Mouse (Mus musculus): ENCODE measurements around the gene Lce1f. TPM values are rescaled to one million over a fixed set of nuclear protein-coding genes. Genes with fewer than 3 reads are reported as not detected.
"Not testable (repeated sequence)": the region's sequence is repeated elsewhere in the genome, so short reads cannot be mapped to it uniquely, and the experiment has no call there.

Gene Lce1f
- not detected in 2 replicates for polyA plus RNA-seq (2012; ENCODE audit: insufficient read depth, low replicate concordance)

DNA sequence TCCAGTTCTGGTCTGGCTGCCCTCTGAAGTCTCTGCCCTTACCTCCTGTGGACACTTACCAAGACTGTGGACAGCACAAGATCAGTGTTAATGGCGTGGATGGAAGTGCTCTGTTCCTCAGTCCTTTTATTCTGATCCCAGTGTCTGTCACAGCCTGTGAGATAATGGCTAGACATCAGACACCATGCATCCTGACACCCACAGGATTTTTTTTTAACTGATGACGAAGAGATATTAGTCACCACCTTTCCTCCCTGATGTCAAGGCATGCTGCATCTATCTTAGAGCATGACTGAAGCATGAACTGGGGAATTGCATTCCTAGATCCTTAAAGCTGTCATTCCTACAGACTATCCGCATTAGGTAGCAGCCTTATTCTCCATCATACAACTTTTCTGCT lies at the start of gene Lce1f:
Gene Lce1f (minus strand): TSS at position 101 of the 400 bp plus-strand sequence.
- no peak within 1 kb of the TSS for H3K4me3 ChIP-seq (replicated peaks)
- no peaks in the 10 kb centered on the region for H3K27me3 ChIP-seq (replicated peaks)
- no peak for TF ChIP-seq GATA1 (IDR thresholded peaks at IDR 0.05; ENCODE audit: borderline replicate concordance, low read length)
- TF ChIP-seq FLI1 (IDR thresholded peaks at IDR 0.05; ENCODE audit: low read length): no peak
- no peaks in the 10 kb centered on the region for H3K36me3 ChIP-seq (replicated peaks; ENCODE audit: low read length)
- H3K4me1 ChIP-seq: no peaks in the 10 kb centered on the region
- H3K9me3 ChIP-seq: no peaks in the 10 kb centered on the region

DNA sequence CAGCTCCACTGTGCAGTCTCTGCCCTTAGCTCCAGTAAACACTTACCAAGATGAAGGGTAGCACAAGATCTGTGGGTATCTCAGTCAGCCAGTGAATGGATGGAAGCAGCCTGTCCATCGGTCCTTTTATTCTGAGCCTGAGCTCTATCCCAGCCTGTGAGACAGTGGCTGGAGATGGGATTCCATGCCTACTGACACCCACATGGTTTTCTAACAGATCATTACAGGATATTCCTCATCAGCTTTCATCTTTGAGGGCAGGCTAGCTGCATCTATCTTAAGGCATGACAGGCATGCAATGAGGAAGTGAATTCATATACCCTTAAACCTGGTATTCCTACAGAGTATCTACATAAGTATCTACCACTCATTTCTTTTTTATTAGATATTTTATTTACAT lies 44.8 kb upstream of the Lce1f start, which contains the start of gene Lce1h:
Gene Lce1h (minus strand): TSS at position 101 of the 400 bp plus-strand sequence.
- TF ChIP-seq GATA1 (IDR thresholded peaks at IDR 0.05; ENCODE audit: borderline replicate concordance, low read length) (no peak), FLI1 (IDR thresholded peaks at IDR 0.05; ENCODE audit: low read length) (no peak)
- H3K9me3 ChIP-seq: no peaks in the 10 kb centered on the region
- no peak within 1 kb of the TSS for H3K4me3 ChIP-seq (replicated peaks)
- H3K36me3 ChIP-seq (replicated peaks; ENCODE audit: low read length): no peaks in the 10 kb centered on the region
- no peaks in the 10 kb centered on the region for H3K4me1 ChIP-seq
- H3K27me3 ChIP-seq (replicated peaks): no peaks in the 10 kb centered on the region

DNA sequence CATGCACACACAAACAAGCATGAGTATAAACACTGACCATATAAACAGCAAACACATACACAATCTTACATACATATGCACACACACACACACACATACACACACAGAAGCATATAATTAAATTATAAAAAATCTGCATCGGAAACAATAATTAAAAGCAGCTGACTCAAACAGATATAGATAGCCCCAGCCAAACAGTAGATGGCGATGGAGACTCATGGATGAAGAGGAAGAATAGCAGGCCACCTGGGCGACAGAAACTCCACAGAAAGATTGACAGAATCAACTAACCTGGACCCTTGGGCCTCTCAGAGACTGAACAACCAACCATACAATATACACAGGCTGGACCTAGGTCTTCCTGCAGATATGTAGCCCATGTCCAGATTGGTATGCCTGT lies 33.0 kb upstream of the Lce1f start:
- TF ChIP-seq FLI1 (IDR thresholded peaks at IDR 0.05; ENCODE audit: low read length) (no peak), GATA1 (IDR thresholded peaks at IDR 0.05; ENCODE audit: borderline replicate concordance, low read length) (no peak)
- Histone ChIP-seq H3K9me3 (no peaks in the 10 kb centered on the region), H3K4me3 (replicated peaks) (no peak overlapping the region), H3K4me1 (no peaks in the 10 kb centered on the region), H3K27me3 (replicated peaks) (no peaks in the 10 kb centered on the region), H3K36me3 (replicated peaks; ENCODE audit: low read length) (no peaks in the 10 kb centered on the region)

DNA sequence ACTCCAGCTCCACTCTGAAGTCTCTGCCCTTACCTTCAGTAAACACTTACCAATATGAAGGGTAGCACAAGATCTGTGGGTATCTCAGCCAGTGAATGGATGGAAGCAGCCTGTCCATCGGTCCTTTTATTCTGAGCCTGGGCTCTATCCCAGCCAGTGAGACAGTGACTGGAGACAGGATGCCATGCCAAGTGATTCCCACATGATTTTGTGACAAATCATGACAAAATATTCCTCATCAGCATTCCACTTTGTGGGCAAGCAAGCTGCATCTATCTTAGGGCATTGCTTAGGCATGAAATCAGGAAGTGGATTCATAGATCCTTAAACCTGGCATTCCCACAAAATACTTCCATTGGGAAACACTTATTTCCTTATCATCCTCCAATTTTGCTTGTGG lies 32.1 kb upstream of the Lce1f start, which contains the start of gene Lce1g:
Gene Lce1g (minus strand): TSS at position 101 of the 400 bp plus-strand sequence.
- Histone ChIP-seq H3K36me3 (replicated peaks; ENCODE audit: low read length) (no peaks in the 10 kb centered on the region), H3K27me3 (replicated peaks) (no peaks in the 10 kb centered on the region), H3K4me1 (no peaks in the 10 kb centered on the region), H3K4me3 (replicated peaks) (no peak within 1 kb of the TSS), H3K9me3 (no peaks in the 10 kb centered on the region)
- TF ChIP-seq GATA1 (IDR thresholded peaks at IDR 0.05; ENCODE audit: borderline replicate concordance, low read length) (no peak), FLI1 (IDR thresholded peaks at IDR 0.05; ENCODE audit: low read length) (no peak)

DNA sequence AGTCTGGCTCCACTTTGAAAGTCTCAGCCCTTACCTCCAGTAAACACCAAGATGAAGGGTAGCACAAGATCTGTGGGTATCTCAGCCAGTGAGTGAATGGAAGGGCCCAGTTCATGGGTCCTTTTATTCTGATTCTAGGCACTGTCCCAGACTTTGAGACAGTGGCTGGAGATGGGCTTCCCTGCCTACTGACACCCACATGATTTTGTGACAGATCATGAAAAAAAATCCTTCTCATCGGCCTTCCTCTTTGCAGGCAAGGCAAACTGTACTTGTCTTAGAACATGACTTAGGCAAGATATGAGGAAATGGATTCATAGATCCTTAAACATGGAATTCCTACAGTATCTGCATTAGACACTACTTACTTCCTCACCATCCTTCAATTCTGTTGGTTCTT lies 18.8 kb upstream of the Lce1f start, which contains the start of gene Gm38119:
Gene Gm38119 (minus strand): TSS at position 101 of the 400 bp plus-strand sequence.
- H3K36me3 ChIP-seq (replicated peaks; ENCODE audit: low read length): no peaks in the 10 kb centered on the region
- H3K4me3 ChIP-seq (replicated peaks): no peak within 1 kb of the TSS
- H3K4me1 ChIP-seq: no peaks in the 10 kb centered on the region
- TF ChIP-seq FLI1 (IDR thresholded peaks at IDR 0.05; ENCODE audit: low read length): no peak
- H3K27me3 ChIP-seq (replicated peaks): no peaks in the 10 kb centered on the region
- H3K9me3 ChIP-seq: no peaks in the 10 kb centered on the region

DNA sequence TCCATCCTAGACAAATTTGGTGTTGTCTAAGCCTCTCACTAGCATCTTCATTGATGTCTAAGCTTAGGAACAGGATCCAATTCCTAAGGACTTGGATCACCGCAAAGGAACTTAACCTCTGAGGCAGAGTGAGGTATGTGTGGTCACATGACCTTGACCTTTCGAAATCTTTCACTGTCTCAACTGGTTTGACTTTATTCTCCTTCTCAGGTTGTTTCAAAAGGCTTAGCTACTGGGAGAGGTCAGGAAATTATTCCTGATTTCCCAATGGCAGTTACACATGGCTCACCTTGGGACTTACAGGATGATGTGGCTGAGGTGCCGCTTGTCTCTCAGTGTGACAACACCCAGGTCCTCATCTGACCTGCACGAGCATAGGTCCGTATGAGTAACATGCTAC lies 2.5 kb upstream of the Lce1f start:
- Histone ChIP-seq H3K4me1 (no peaks in the 10 kb centered on the region), H3K27me3 (replicated peaks) (no peaks in the 10 kb centered on the region), H3K36me3 (replicated peaks; ENCODE audit: low read length) (no peaks in the 10 kb centered on the region), H3K9me3 (no peaks in the 10 kb centered on the region), H3K4me3 (replicated peaks) (no peak overlapping the region)
- no peak for TF ChIP-seq FLI1 (IDR thresholded peaks at IDR 0.05; ENCODE audit: low read length)
- TF ChIP-seq GATA1 (IDR thresholded peaks at IDR 0.05; ENCODE audit: borderline replicate concordance, low read length): no peak

DNA sequence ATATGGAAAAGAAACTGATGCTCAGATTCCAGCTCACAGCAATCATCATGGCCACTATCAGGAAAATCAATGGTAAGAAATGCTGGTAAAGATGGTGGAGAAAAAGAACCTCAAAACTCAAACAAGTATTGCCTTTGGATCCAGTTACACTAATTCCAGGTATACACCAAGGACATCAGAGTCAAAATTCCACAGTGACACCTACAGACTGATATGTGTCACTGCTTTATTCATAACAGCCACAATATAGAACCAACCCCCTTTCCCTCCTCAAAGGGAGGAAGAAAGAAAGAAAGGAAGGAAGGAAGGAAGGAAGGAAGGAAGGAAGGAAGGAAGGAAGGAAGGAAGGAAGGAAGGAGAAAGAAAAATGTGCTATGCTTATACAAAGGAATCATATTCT lies 5.0 kb downstream of the Lce1f start:
- Histone ChIP-seq H3K4me1 (no peaks in the 10 kb centered on the region), H3K9me3 (no peaks in the 10 kb centered on the region), H3K27me3 (replicated peaks) (no peaks in the 10 kb centered on the region), H3K36me3 (replicated peaks; ENCODE audit: low read length) (no peaks in the 10 kb centered on the region), H3K4me3 (replicated peaks) (no peak overlapping the region)
- TF ChIP-seq FLI1 (IDR thresholded peaks at IDR 0.05; ENCODE audit: low read length) (no peak), GATA1 (IDR thresholded peaks at IDR 0.05; ENCODE audit: borderline replicate concordance, low read length) (no peak)

DNA sequence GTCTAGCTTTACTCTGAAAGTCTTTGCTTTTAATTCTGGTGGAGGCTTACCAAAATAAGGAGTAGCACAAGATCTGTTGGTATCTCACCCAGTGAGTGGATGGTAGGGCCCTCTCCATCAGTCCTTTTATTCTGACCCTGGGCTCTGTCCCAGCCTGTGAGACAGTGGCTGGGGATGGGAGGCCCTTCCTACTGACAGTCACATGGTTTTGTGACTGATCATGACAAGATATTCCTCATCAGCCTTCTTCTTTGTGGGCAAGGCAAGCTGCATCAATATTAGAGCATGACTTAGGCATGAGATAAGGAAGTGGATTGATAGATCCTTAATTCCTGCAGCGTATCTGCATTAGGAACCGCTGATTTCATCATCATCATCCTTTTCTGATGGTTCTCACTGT lies 11.2 kb downstream of the Lce1f start, which contains the start of gene Lce1e:
Gene Lce1e (minus strand): TSS at position 101 of the 400 bp plus-strand sequence.
- TF ChIP-seq GATA1 (IDR thresholded peaks at IDR 0.05; ENCODE audit: borderline replicate concordance, low read length) (no peak), FLI1 (IDR thresholded peaks at IDR 0.05; ENCODE audit: low read length) (no peak)
- Histone ChIP-seq H3K27me3 (replicated peaks) (no peaks in the 10 kb centered on the region), H3K9me3 (no peaks in the 10 kb centered on the region), H3K36me3 (replicated peaks; ENCODE audit: low read length) (no peaks in the 10 kb centered on the region), H3K4me3 (replicated peaks) (no peak within 1 kb of the TSS), H3K4me1 (no peaks in the 10 kb centered on the region)

DNA sequence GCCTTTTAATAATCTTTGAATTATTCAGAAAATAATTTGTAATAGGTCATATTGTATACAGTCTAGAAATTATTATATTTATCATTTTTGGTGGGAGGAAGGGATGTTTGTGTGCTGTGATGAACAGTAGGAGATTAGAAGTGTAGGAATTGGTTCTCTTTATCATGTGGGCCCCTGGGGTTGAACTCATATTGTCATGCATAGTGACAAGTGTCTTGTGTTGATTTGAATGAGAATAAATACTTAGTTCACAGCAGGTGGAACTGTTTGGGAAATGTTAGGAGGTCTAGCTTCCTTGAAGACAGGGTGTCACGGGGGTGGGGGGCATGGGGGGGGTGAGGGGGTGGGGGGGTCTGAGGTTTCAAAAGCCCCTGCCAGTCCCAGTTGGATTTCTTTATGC lies 25.5 kb downstream of the Lce1f start:
- H3K9me3 ChIP-seq: no peaks in the 10 kb centered on the region
- no peak for TF ChIP-seq GATA1 (IDR thresholded peaks at IDR 0.05; ENCODE audit: borderline replicate concordance, low read length)
- no peak for TF ChIP-seq FLI1 (IDR thresholded peaks at IDR 0.05; ENCODE audit: low read length)
- no peaks in the 10 kb centered on the region for H3K27me3 ChIP-seq (replicated peaks)
- H3K4me1 ChIP-seq: no peaks in the 10 kb centered on the region
- H3K36me3 ChIP-seq (replicated peaks; ENCODE audit: low read length): no peaks in the 10 kb centered on the region
- H3K4me3 ChIP-seq (replicated peaks): no peak overlapping the region

DNA sequence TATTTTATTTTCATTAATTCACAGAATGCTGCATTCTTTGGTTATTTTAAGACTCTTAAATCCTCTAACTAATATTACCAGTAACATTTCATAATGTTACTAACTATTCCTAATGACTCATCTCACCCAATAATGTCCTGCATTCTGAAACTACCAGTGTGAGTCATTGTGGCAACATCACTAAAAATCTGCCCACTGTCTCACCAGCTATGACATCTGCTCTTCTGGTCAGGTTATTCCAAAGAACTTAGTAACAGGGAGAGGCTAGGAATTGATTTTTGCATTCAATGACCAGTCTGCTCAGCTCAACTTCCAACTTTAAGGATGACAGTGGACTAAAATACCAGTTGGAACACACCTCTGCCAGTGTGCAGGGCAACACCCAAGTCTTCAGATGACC lies 28.5 kb downstream of the Lce1f start:
- no peaks in the 10 kb centered on the region for H3K36me3 ChIP-seq (replicated peaks; ENCODE audit: low read length)
- no peak for TF ChIP-seq GATA1 (IDR thresholded peaks at IDR 0.05; ENCODE audit: borderline replicate concordance, low read length)
- TF ChIP-seq FLI1 (IDR thresholded peaks at IDR 0.05; ENCODE audit: low read length): no peak

DNA sequence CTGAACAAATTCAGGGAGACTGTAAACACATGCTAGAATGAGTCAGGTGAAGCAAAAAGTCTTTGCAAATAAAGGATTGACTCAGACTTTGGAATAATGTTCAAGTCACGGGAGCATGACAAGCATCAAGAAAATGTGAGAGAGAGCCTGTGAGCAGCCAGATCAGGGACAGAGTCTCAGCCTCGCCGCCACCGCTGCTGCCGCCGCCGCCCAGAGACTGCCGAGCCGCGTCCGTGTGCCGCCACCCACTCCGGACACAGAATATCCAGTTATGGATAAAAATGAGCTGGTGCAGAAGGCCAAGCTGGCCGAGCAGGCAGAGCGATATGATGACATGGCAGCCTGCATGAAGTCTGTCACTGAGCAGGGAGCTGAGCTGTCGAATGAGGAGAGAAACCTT lies 31.0 kb downstream of the Lce1f start:
- not testable (repeated sequence) for H3K4me3 ChIP-seq (replicated peaks); H3K9me3 ChIP-seq; H3K36me3 ChIP-seq (replicated peaks; ENCODE audit: low read length); H3K27me3 ChIP-seq (replicated peaks); H3K4me1 ChIP-seq

More for the DNA sequence above, 28.5 kb downstream of the Lce1f start:
- H3K4me3 ChIP-seq (replicated peaks): no peak overlapping the region
- no peaks in the 10 kb centered on the region for H3K4me1 ChIP-seq
- H3K27me3 ChIP-seq (replicated peaks): no peaks in the 10 kb centered on the region
- H3K9me3 ChIP-seq: no peaks in the 10 kb centered on the region
